Mouse (Mus musculus): ENCODE measurements around the gene Sbno2. TPM values are rescaled to one million over a fixed set of nuclear protein-coding genes. Genes with fewer than 3 reads are reported as not detected.
A peak's percentile ranks its signal among the peaks of the same experiment; 100 is the strongest.

The Sbno2 gene
- polyA plus RNA-seq, 1 experiment = 44.6 TPM

GRCm38 (mm10) chr10:80069251-80069650 is 36.1 kb downstream of the Sbno2 start:
- no peak overlapping the region for H3K4me3 ChIP-seq
- no peak for TF ChIP-seq POLR2A (IDR thresholded peaks at IDR 0.05; ENCODE audit: insufficient read length, low read depth)
- no peak for TF ChIP-seq REST (IDR thresholded peaks at IDR 0.05; ENCODE audit: insufficient read depth, insufficient read length)
- TF ChIP-seq TCF12 (IDR thresholded peaks at IDR 0.05; ENCODE audit: insufficient read depth, poor library complexity, severe bottlenecking) = no peak
- no peak for TF ChIP-seq E2F4 (IDR thresholded peaks at IDR 0.05; ENCODE audit: insufficient read depth)
- no peak for TF ChIP-seq CEBPB (IDR thresholded peaks at IDR 0.05; ENCODE audit: insufficient read depth, poor library complexity, severe bottlenecking)
- no peak for TF ChIP-seq MYOD1 (IDR thresholded peaks at IDR 0.05; ENCODE audit: control insufficient read depth in 1 of 3, insufficient read length in 2 of 3, low read depth in 2 of 3)
- no peak for TF ChIP-seq POLR2AphosphoS2 (IDR thresholded peaks at IDR 0.05; ENCODE audit: insufficient read length, low read depth)
- no peak overlapping the region for H3K4me2 ChIP-seq (ENCODE audit: low read depth)
- no peak overlapping the region for H3ac ChIP-seq (ENCODE audit: control insufficient read depth, insufficient read length)
- H3K27me3 ChIP-seq (ENCODE audit: control insufficient read depth, insufficient read depth, insufficient read length) = no peaks in the 10 kb centered on the region
- H3K79me2 ChIP-seq (ENCODE audit: control insufficient read depth, insufficient read depth) = no peaks in the 10 kb centered on the region
- H3K36me3 ChIP-seq (ENCODE audit: control insufficient read depth, insufficient read depth) = peaks cover 7% of the 10 kb centered on the region

- Histone ChIP-seq H3K79me2 (ENCODE audit: control insufficient read depth, insufficient read depth) (no peaks in the 10 kb centered on the region), H3K4me2 (ENCODE audit: low read depth) (no peak overlapping the region), H3K4me3 (no peak overlapping the region), H3K27me3 (ENCODE audit: control insufficient read depth, insufficient read depth, insufficient read length) (no peaks in the 10 kb centered on the region), H3ac (ENCODE audit: control insufficient read depth, insufficient read length) (no peak overlapping the region), H3K36me3 (ENCODE audit: control insufficient read depth, insufficient read depth) (peaks cover 12% of the 10 kb centered on the region)
- TF ChIP-seq POLR2A (IDR thresholded peaks at IDR 0.05; ENCODE audit: insufficient read length, low read depth) (no peak), E2F4 (IDR thresholded peaks at IDR 0.05; ENCODE audit: insufficient read depth) (no peak), POLR2AphosphoS2 (IDR thresholded peaks at IDR 0.05; ENCODE audit: insufficient read length, low read depth) (no peak), USF1 (IDR thresholded peaks at IDR 0.05; ENCODE audit: low read depth) (no peak), MYOG (IDR thresholded peaks at IDR 0.05; ENCODE audit: control insufficient read depth in 1 of 3, insufficient read depth in 1 of 3, insufficient read length in 2 of 3, low read depth in 2 of 3) (no peak), MYOD1 (IDR thresholded peaks at IDR 0.05; ENCODE audit: control insufficient read depth in 1 of 3, insufficient read length in 2 of 3, low read depth in 2 of 3) (no peak), TCF12 (IDR thresholded peaks at IDR 0.05; ENCODE audit: insufficient read depth, poor library complexity, severe bottlenecking) (no peak)
Measured at GRCm38 (mm10) chr10:80063877-80064650, 41.3 kb downstream of the Sbno2 start.

- TF ChIP-seq POLR2A (IDR thresholded peaks at IDR 0.05; ENCODE audit: insufficient read length, low read depth) (no peak), MAX (IDR thresholded peaks at IDR 0.05; ENCODE audit: low read depth) (no peak), REST (IDR thresholded peaks at IDR 0.05; ENCODE audit: insufficient read depth, insufficient read length) (no peak), USF1 (IDR thresholded peaks at IDR 0.05; ENCODE audit: low read depth) (no peak), TCF3 (IDR thresholded peaks at IDR 0.05; ENCODE audit: insufficient read length, low read depth) (no peak), CEBPB (IDR thresholded peaks at IDR 0.05; ENCODE audit: insufficient read depth, poor library complexity, severe bottlenecking) (no peak), POLR2AphosphoS2 (IDR thresholded peaks at IDR 0.05; ENCODE audit: insufficient read length, low read depth) (no peak), MYOG (IDR thresholded peaks at IDR 0.05; ENCODE audit: control insufficient read depth in 1 of 3, insufficient read depth in 1 of 3, insufficient read length in 2 of 3, low read depth in 2 of 3) (peak in 2 of 3 experiments; percentile 67 to 76), E2F4 (IDR thresholded peaks at IDR 0.05; ENCODE audit: insufficient read depth) (no peak), SRF (IDR thresholded peaks at IDR 0.05; ENCODE audit: control insufficient read depth, insufficient read length, low read depth) (no peak), TCF12 (IDR thresholded peaks at IDR 0.05; ENCODE audit: insufficient read depth, poor library complexity, severe bottlenecking) (no peak), MYOD1 (IDR thresholded peaks at IDR 0.05; ENCODE audit: control insufficient read depth in 1 of 3, insufficient read length in 2 of 3, low read depth in 2 of 3) (peak in 1 of 3 experiments; percentile 6)
- no peaks in the 10 kb centered on the region for H3K79me2 ChIP-seq (ENCODE audit: control insufficient read depth, insufficient read depth)
- peaks cover 12% of the 10 kb centered on the region for H3K36me3 ChIP-seq (ENCODE audit: control insufficient read depth, insufficient read depth)
- H3K27me3 ChIP-seq (ENCODE audit: control insufficient read depth, insufficient read depth, insufficient read length) = no peaks in the 10 kb centered on the region
- no peak overlapping the region for H3K4me2 ChIP-seq (ENCODE audit: low read depth)
- no peak overlapping the region for H3ac ChIP-seq (ENCODE audit: control insufficient read depth, insufficient read length)
- H3K4me3 ChIP-seq = no peak overlapping the region
Measured at GRCm38 (mm10) chr10:80063104-80063503, 42.3 kb downstream of the Sbno2 start.

GRCm38 (mm10) chr10:80057683-80058326 is 47.6 kb downstream of the Sbno2 start:
- peaks cover 11% of the 10 kb centered on the region for H3K36me3 ChIP-seq (ENCODE audit: control insufficient read depth, insufficient read depth)
- H3K4me3 ChIP-seq = no peak overlapping the region
- no peak overlapping the region for H3K4me2 ChIP-seq (ENCODE audit: low read depth)
- H3K27me3 ChIP-seq (ENCODE audit: control insufficient read depth, insufficient read depth, insufficient read length) = no peaks in the 10 kb centered on the region
- peaks cover 23% of the 10 kb centered on the region for H3K79me2 ChIP-seq (ENCODE audit: control insufficient read depth, insufficient read depth)
- peak; percentile 65 for TF ChIP-seq POLR2AphosphoS2 (IDR thresholded peaks at IDR 0.05; ENCODE audit: insufficient read length, low read depth)
- peak; percentile 37 for TF ChIP-seq POLR2A (IDR thresholded peaks at IDR 0.05; ENCODE audit: insufficient read length, low read depth)
- no peak for TF ChIP-seq SRF (IDR thresholded peaks at IDR 0.05; ENCODE audit: control insufficient read depth, insufficient read length, low read depth)
- no peak overlapping the region for H3ac ChIP-seq (ENCODE audit: control insufficient read depth, insufficient read length)
